Mouse (Mus musculus) frontal cortex, adult 2 months (tissue): ENCODE data around the gene Gm12394. TPM values are rescaled to one million over a fixed set of nuclear protein-coding genes. Genes with fewer than 3 reads are reported as not detected.
"Not testable (repeated sequence)": the region's sequence is repeated elsewhere in the genome, so short reads cannot be mapped to it uniquely, and the experiment has no call there.

Experiments
- DNase-seq, 2 experiments: peaks; one replicate each; pipeline ENCODE4 v3.0.0; 2022; ENCODE audit warnings: low spot score in 1 of 2; ENCODE audit errors: extremely low spot score in 1 of 2
- polyA plus RNA-seq: library from polyadenylated mRNA; depleted of rRNA; stranded (reverse); fragments of >200 nt; gene quantifications from 2 replicates; pipeline ENCODE4 v1.2.3, GENCODE M21; 2012; rRNA removed

The Gm12394 gene
- polyA plus RNA-seq, 1 experiment, result 0.14 TPM

DNA sequence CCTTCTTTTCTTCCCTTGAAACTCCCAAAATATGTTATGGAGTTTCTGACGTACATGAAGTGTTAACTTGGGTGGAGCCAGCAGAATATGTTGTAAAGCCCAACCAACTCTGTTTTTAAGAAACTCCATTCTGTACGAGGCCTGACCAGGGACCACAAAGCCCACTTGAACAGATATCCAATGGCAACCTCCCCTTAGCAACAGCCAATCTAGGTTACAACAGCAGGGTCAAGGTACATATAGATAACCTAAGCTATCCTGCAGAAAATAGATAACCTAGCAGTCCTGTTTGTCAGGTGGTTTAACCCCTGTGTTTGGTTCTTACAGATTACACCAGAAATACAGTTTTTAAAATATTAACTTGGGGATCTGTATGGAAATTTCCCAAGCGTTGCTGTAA is 10.8 kb upstream of the Gm12394 start:
- DNase-seq, result no peak

DNA sequence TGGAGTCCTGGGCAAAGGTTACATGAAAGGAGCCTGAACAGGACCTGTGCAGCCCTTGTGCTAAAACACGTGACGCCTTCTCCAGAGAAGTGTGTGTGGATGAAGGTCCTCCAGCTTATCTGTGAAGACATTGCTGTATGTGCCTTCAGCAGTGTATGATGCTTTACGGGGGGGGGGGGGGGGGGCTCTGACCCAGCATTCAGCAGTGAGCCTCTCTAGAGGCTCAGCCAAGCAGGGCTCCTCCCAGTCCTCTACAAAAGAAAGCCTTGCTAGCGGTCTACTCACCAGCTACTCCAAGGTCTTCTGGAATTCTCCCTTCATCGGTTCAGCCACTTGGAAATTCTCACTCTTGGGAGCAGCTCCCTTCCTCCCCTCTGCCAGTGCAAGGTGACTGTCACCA is 6.9 kb upstream of the Gm12394 start:
- DNase-seq, result not testable (repeated sequence)

DNA sequence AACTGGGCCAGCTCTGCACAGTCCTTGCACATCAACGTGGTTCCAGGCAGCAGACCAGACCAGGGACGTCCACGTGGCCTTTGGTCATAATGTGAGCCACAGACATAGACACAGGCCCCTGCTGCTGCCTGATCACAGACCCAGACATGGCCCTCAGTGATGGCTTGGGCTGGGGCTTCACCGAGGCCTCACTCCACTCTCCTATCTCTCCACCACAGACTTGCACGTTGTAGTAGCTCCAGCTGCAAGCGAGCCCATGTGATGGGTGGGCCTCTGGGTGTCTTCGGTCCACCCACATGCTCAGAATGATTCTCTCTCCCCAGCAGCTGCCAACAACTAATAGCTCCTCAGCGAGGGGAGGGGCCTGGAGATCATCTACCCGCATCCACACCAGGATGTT is 3.9 kb upstream of the Gm12394 start:
- not testable (repeated sequence) for DNase-seq

DNA sequence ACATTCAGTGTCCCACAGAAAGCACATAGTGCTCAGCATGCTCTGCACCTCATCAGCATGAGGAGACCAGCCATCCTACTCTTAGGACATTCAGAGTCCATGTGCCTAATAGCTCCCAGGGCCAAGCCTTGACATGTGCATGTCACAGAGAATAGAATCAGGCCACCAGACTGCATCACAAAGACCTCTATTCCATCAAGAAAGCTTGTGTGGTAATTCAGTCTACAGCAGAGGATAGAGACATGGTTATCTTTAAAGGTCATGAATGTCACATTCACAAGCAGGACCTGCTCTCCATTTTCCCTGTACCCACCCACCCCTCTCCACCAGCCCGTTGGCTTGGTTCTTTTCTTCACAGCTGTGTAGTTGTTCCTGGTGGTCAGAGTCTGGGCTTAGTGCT is 2.8 kb downstream of the Gm12394 start, which contains the start of gene Fam205a1:
Gene Fam205a1 (minus strand): TSS at position 101 of the 400 bp plus-strand sequence.
- not testable (repeated sequence) for DNase-seq

DNA sequence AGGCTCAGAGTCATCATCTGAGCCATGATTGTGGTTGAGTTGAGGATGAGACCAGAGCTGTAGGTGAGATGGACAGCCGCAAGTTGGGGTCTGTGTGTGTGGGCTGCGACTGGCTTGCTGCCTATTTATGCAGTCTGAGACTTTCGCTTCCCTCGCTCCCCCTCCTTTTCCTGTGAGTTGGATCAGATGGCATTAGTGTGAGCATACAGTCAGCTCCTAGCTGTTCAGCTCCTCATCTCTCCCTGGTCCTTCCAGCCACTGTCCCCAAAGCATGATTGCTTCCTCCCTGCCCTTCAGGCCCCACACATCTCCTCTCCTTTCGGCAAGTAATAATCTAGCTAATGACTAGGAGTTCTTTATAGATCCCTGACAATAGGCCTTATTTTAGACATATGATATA is 82.7 kb downstream of the Gm12394 start, which contains the start of gene Ccl21a:
Gene Ccl21a (minus strand): TSS at position 101 of the 400 bp plus-strand sequence.
- DNase-seq, result not testable (repeated sequence)

DNA sequence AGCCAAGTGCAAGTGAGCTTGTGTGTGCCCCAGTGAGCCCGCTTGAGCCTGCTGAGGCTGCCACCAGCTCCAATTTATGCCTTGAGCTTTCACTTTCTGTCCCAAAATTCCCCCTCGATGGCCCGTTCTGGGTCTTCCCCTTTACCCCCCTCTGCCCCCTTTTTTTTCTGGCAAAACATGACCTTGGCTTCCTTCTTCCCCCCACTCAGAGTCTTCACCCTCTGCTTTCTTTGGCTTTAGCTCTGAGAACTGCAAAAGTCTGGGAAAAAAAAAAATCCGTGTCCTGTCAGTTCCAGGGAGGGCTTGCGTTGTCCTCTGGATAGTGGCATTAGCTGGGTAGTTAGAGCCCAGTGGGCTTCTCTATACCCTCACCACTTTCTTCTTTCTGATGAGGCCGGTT is 100.1 kb downstream of the Gm12394 start, which contains the start of gene Ccl19:
Gene Ccl19 (minus strand): TSS at position 101 of the 400 bp plus-strand sequence.
- DNase-seq, result not testable (repeated sequence)

DNA sequence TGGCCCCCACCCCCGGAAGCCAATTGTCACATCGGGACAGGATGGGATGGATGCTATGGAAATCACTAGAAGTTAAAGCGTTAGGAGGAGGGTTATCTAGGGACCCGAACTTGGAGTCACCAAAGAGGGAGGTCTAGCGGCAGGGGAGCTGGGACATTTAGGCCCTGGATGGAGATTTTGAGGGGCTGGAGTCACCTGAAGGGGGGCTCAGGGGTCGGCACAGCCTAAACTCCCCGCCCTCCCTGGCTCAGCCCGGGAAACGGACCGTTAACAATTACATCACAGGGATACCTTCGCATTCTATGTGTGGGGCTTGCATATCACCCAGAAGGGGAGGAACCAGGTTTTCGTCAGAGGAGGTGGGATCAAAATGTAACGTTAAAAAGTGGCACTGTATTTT is 121.3 kb downstream of the Gm12394 start, which contains the start of gene 4930578G10Rik:
Gene 4930578G10Rik (plus strand): TSS at position 301 of the 400 bp plus-strand sequence.
- not testable (repeated sequence) for DNase-seq

Other genes starting within 250 kb of the Gm12394 start
- gene Gm10591, start 244.6 kb downstream of the Gm12394 start, polyA plus RNA-seq, result not detected in 2 replicates
- gene Gm2564, start 227.1 kb downstream of the Gm12394 start, polyA plus RNA-seq, result 1.2 and 1.8 TPM in 2 replicates
- 5.6 and 6.9 TPM in 2 replicates for gene Ccl27b, start 201.5 kb downstream of the Gm12394 start, polyA plus RNA-seq
- 0.08 TPM in 1 of 2 replicates, not detected in the other for gene Il11ra2, start 194.9 kb downstream of the Gm12394 start, polyA plus RNA-seq
- gene 4930578G10Rik, start 121.2 kb downstream of the Gm12394 start, polyA plus RNA-seq, result 0.92 and 1.3 TPM in 2 replicates
- 1.4 and 2.8 TPM in 2 replicates for gene Ccl19, start 100.2 kb downstream of the Gm12394 start, polyA plus RNA-seq
- 0.12 and 1.3 TPM in 2 replicates for gene Ccl21a, start 82.8 kb downstream of the Gm12394 start, polyA plus RNA-seq
- gene Fam205a1, start 2.9 kb downstream of the Gm12394 start, polyA plus RNA-seq, result 0.11 and 0.18 TPM in 2 replicates
- 0.22 TPM in 1 of 2 replicates, not detected in the other for gene Fam205c, start 17.5 kb upstream of the Gm12394 start, polyA plus RNA-seq
- 175 and 199 TPM in 2 replicates for gene Phf24, start 59.9 kb upstream of the Gm12394 start, polyA plus RNA-seq
- gene Dnajb5, start 93.0 kb upstream of the Gm12394 start, polyA plus RNA-seq, result 126 and 151 TPM in 2 replicates
- gene 1700022I11Rik, start 112.8 kb upstream of the Gm12394 start, polyA plus RNA-seq, result 0.11 and 0.18 TPM in 2 replicates
- 170 and 193 TPM in 2 replicates for gene Vcp, start 143.7 kb upstream of the Gm12394 start, polyA plus RNA-seq
- gene Fancg, start 153.7 kb upstream of the Gm12394 start, polyA plus RNA-seq, result 19.7 and 23.2 TPM in 2 replicates
- gene Pigo, start 169.0 kb upstream of the Gm12394 start, polyA plus RNA-seq, result 20.7 and 23.0 TPM in 2 replicates
- gene Stoml2, start 174.9 kb upstream of the Gm12394 start, polyA plus RNA-seq, result 106 and 107 TPM in 2 replicates
- gene Fam214b, start 189.4 kb upstream of the Gm12394 start, polyA plus RNA-seq, result 31.7 and 37.3 TPM in 2 replicates
- 45.8 and 54.2 TPM in 2 replicates for gene Unc13b, start 202.2 kb upstream of the Gm12394 start, polyA plus RNA-seq